Mouse (Mus musculus): ENCODE results near the gene Mx1. TPM values are rescaled to one million over a fixed set of nuclear protein-coding genes. Genes with fewer than 3 reads are reported as not detected.
A peak's percentile ranks its signal among the peaks of the same experiment; 100 is the strongest.

Gene Mx1
- polyA plus RNA-seq, 1 experiment from 2014 or later: 0.11 TPM

DNA sequence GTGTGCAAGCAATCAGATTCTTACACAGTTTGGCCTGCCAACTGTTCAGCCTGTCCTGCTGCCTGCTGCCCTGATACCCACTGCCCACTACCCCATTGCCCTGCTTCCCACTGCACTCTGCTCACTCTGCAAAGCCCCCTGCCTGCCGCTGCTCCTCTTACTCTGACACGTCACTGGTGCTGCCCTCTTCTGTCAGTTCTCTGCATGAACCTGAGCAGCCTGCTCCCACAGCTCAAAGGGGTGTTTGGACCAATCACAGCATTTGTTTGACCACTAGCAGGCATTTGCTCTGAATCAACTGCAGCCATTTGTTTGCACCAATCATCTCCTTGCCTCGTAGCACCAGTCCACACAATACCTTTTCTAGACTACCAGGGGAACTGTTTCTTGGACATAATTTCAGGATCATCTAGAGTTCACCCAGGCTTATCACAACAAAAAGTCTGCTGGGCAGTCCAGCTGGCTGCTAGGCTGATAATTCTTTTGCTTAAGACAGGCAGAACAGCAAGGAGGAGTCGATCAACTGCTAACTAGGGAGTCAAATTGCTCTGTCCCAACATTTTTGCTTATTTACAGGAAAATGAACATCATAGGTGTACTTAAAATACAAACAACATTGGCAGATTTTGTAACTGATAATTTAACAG, 44.7 kb downstream of the Mx1 start:
- no peaks in the 10 kb centered on the region for H3K4me1 ChIP-seq (ENCODE audit: control insufficient read depth, insufficient read depth, low read length)
- H3K36me3 ChIP-seq (ENCODE audit: control insufficient read depth, insufficient read depth, low read length): no peaks in the 10 kb centered on the region
- no peak overlapping the region for H3K9ac ChIP-seq (ENCODE audit: low read length)
- ATAC-seq (ENCODE audit: insufficient number of reproducible peaks, low FRiP score, low TSS enrichment, low read depth) (0 out of 2 replicates have a peak, but pooled peaks have one; percentile 76), DNase-seq (ENCODE audit: low spot score) (peak; percentile 76)
- no peak overlapping the region for H3K4me2 ChIP-seq (ENCODE audit: low read depth, severe bottlenecking)
- no peaks in the 10 kb centered on the region for H3K9me3 ChIP-seq (ENCODE audit: control insufficient read depth, low read length)
- 18% methylated on average over 4 of the region's 4 CpGs for WGBS
- no peak overlapping the region for H3K27ac ChIP-seq (replicated peaks; ENCODE audit: low read depth, low read length)
- no peaks in the 10 kb centered on the region for H3K27me3 ChIP-seq (ENCODE audit: control insufficient read depth, insufficient read depth, low read length)
- no peak overlapping the region for H3K4me3 ChIP-seq (ENCODE audit: low read depth, low read length)

DNA sequence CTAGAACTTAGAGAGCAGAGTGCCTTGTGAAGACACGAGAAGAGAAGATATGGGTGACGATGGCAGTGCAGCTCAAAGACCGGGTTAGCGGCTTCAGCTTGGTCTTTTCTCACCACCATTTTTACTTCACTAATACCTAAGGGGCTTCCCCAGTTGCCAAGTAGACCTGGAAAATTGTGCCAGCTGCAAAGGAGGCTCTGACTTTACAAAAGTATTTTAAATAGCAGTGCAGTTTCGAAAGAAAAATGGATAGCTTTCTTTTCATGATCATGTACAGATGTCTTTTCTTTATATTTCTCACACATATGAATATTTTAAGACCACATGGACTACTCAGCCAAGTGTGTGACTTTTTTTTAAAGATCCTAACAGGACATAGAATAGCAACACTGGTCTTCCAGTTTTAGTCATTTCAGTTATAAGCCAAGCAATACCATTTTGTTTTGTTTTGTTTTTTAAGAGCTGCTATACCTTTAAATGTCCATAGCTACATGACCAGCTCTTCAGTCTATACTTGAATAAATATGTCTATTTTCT, 57.2 kb downstream of the Mx1 start:
- no peaks in the 10 kb centered on the region for H3K4me1 ChIP-seq (ENCODE audit: control insufficient read depth, insufficient read depth, low read length)
- no peak for ATAC-seq (ENCODE audit: insufficient number of reproducible peaks, low FRiP score, low TSS enrichment, low read depth)
- DNase-seq (ENCODE audit: low spot score): no peak
- H3K27ac ChIP-seq (replicated peaks; ENCODE audit: low read depth, low read length): no peak overlapping the region
- no peaks in the 10 kb centered on the region for H3K9me3 ChIP-seq (ENCODE audit: control insufficient read depth, low read length)
- 90% methylated on average over 5 of the region's 5 CpGs for WGBS
- H3K9ac ChIP-seq (ENCODE audit: low read length): no peak overlapping the region
- H3K27me3 ChIP-seq (ENCODE audit: control insufficient read depth, insufficient read depth, low read length): no peaks in the 10 kb centered on the region
- H3K4me2 ChIP-seq (ENCODE audit: low read depth, severe bottlenecking): no peak overlapping the region
- H3K4me3 ChIP-seq (ENCODE audit: low read depth, low read length): no peak overlapping the region
- no peaks in the 10 kb centered on the region for H3K36me3 ChIP-seq (ENCODE audit: control insufficient read depth, insufficient read depth, low read length)

DNA sequence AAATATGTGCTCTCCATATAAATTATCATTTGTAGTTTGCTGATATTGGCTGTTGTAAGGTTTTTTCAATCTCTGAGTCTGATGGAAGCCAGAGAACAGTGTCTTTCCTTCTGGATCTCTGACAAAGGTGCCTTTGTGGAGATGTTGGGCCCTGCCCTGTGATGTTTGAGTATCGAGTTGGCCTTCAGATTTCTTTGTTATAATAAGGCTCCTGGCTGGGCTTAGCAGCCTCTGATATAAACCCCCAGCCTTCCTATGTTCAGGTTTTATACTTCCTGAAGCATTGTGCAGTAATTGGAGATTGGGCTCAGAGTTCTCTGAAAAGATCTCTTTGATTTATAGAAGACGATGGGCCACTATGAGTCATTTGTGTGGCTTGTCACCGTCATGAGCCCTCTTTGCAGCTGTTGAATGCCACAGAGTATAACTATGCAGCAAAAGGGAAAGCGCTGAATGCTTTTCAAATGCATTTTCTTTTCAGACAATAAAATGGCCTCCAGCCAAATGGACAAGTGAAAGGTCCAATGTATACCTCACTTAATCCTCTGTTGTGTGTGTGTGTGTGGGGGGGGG, 60.4 kb downstream of the Mx1 start:
- DNase-seq (ENCODE audit: low spot score): no peak
- Histone ChIP-seq H3K36me3 (ENCODE audit: control insufficient read depth, insufficient read depth, low read length) (no peaks in the 10 kb centered on the region), H3K27me3 (ENCODE audit: control insufficient read depth, insufficient read depth, low read length) (no peaks in the 10 kb centered on the region), H3K4me2 (ENCODE audit: low read depth, severe bottlenecking) (no peak overlapping the region), H3K4me1 (ENCODE audit: control insufficient read depth, insufficient read depth, low read length) (no peaks in the 10 kb centered on the region), H3K9ac (ENCODE audit: low read length) (no peak overlapping the region), H3K9me3 (ENCODE audit: control insufficient read depth, low read length) (no peaks in the 10 kb centered on the region), H3K4me3 (ENCODE audit: low read depth, low read length) (no peak overlapping the region), H3K27ac (replicated peaks; ENCODE audit: low read depth, low read length) (no peak overlapping the region)
- WGBS: 84% methylated on average over 4 of the region's 4 CpGs
- ATAC-seq (ENCODE audit: insufficient number of reproducible peaks, low FRiP score, low TSS enrichment, low read depth): no peak

DNA sequence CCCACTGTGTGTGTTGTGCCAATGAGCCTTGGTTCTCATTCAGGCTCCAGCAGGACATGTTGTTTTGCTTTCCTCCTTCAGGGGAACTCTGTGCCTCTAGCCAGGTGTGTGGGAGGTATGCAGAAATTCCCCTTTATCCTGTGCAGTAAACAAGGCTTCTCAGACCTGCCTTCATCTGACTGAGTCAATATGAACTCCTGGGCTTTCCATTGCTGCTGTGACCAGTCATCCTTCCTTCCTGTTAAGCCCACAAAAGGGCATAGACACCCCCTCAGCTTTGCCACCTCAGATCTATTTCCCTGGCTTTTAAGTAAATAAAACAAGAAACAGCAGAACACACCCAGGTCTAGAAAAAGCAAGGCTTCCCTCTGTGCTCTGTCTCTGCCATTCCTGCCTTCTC, 61.0 kb downstream of the Mx1 start:
- no peak overlapping the region for H3K9ac ChIP-seq (ENCODE audit: low read length)
- no peak overlapping the region for H3K4me3 ChIP-seq (ENCODE audit: low read depth, low read length)
- ATAC-seq (ENCODE audit: insufficient number of reproducible peaks, low FRiP score, low TSS enrichment, low read depth) (no peak), DNase-seq (ENCODE audit: low spot score) (no peak)
- no peaks in the 10 kb centered on the region for H3K4me1 ChIP-seq (ENCODE audit: control insufficient read depth, insufficient read depth, low read length)
- H3K36me3 ChIP-seq (ENCODE audit: control insufficient read depth, insufficient read depth, low read length): no peaks in the 10 kb centered on the region
- H3K27ac ChIP-seq (replicated peaks; ENCODE audit: low read depth, low read length): no peak overlapping the region
- H3K27me3 ChIP-seq (ENCODE audit: control insufficient read depth, insufficient read depth, low read length): no peaks in the 10 kb centered on the region
- H3K4me2 ChIP-seq (ENCODE audit: low read depth, severe bottlenecking): no peak overlapping the region
- no peaks in the 10 kb centered on the region for H3K9me3 ChIP-seq (ENCODE audit: control insufficient read depth, low read length)

DNA sequence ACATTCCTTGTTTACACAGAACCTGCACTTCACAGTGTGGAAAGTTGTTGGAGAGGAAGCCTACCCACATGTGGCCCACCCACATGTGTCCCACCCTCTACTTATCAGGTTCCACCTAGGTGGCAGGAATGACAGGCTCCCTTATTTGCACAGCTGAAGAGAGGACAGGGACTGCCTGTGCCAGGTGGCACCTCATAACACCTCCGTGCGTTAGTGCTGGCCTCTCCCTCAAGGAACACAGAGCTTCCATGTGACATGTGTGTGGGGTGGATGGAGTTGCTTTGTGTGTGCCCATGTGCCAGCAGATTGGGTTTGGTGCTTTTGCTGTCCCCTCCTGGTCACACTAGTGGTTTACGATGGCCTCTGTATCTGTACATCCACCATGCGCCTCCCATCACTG, 62.7 kb downstream of the Mx1 start:
- no peak overlapping the region for H3K4me2 ChIP-seq (ENCODE audit: low read depth, severe bottlenecking)
- H3K9me3 ChIP-seq (ENCODE audit: control insufficient read depth, low read length): no peaks in the 10 kb centered on the region
- DNase-seq (ENCODE audit: low spot score) (no peak), ATAC-seq (ENCODE audit: insufficient number of reproducible peaks, low FRiP score, low TSS enrichment, low read depth) (no peak)
- H3K4me1 ChIP-seq (ENCODE audit: control insufficient read depth, insufficient read depth, low read length): no peaks in the 10 kb centered on the region
- 79% methylated on average over 4 of the region's 4 CpGs for WGBS
- H3K4me3 ChIP-seq (ENCODE audit: low read depth, low read length): no peak overlapping the region
- H3K27ac ChIP-seq (replicated peaks; ENCODE audit: low read depth, low read length): no peak overlapping the region
- H3K9ac ChIP-seq (ENCODE audit: low read length): no peak overlapping the region
- no peaks in the 10 kb centered on the region for H3K27me3 ChIP-seq (ENCODE audit: control insufficient read depth, insufficient read depth, low read length)
- no peaks in the 10 kb centered on the region for H3K36me3 ChIP-seq (ENCODE audit: control insufficient read depth, insufficient read depth, low read length)

DNA sequence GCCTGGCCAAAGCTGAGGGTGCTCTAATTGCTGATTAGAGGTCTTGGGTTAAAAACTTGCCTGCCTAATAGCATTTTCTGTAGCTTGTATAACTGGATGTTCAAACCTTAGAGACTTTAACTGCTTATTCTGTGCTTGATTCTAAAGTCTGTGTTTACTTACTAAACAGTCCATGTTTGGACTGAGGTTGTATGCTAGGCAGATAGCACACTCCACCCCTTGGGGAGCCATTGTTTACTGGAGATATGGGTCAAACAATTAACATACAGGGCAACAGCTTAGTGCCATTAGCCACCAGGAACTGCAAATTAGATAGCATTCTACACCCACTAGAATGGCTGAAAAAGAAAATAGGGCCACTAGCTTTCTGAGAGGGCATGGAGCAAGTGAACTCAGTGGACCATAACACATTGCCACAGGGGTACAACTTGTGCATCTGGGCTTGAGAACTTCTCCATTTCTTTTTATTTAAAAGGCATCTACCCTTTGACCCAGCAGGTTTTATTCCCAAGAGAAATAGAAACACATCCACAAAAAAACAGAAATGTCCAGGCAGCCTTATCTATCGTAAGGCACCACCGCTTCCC, 64.7 kb downstream of the Mx1 start:
- no peak for ATAC-seq (ENCODE audit: insufficient number of reproducible peaks, low FRiP score, low TSS enrichment, low read depth)
- Histone ChIP-seq H3K36me3 (ENCODE audit: control insufficient read depth, insufficient read depth, low read length) (no peaks in the 10 kb centered on the region), H3K27ac (replicated peaks; ENCODE audit: low read depth, low read length) (no peak overlapping the region), H3K9ac (ENCODE audit: low read length) (no peak overlapping the region), H3K4me2 (ENCODE audit: low read depth, severe bottlenecking) (no peak overlapping the region), H3K4me3 (ENCODE audit: low read depth, low read length) (no peak overlapping the region), H3K27me3 (ENCODE audit: control insufficient read depth, insufficient read depth, low read length) (no peaks in the 10 kb centered on the region), H3K4me1 (ENCODE audit: control insufficient read depth, insufficient read depth, low read length) (no peaks in the 10 kb centered on the region), H3K9me3 (ENCODE audit: control insufficient read depth, low read length) (no peaks in the 10 kb centered on the region)
- DNase-seq (ENCODE audit: low spot score): no peak
- 92% methylated on average over 2 of the region's 2 CpGs for WGBS

Other genes starting within 250 kb of the Mx1 start
- gene Bace2, start 106.2 kb downstream of the Mx1 start, polyA plus RNA-seq (2014; fragmentation: Nextera tagmentation; extraction: Ambion mirVana): 1.1 and 1.4 TPM in 2 replicates
- gene Fam3b, start 51.9 kb upstream of the Mx1 start, polyA plus RNA-seq (2014; fragmentation: Nextera tagmentation; extraction: Ambion mirVana): not detected in 2 replicates
- gene Tmprss2, start 148.3 kb upstream of the Mx1 start, polyA plus RNA-seq (2014; fragmentation: Nextera tagmentation; extraction: Ambion mirVana): 0.40 and 0.44 TPM in 2 replicates

Measured in limb, embryonic 11.5 days (tissue).